Mouse (Mus musculus) adipocyte (in vitro differentiated cells): ENCODE measurements around the gene Ubqlnl.
A peak's percentile ranks its signal among the peaks of the same experiment; 100 is the strongest.

ENCODE experiments used
- DNase-seq: peaks from one replicate; pipeline ENCODE4 v3.0.0-alpha.2; 2016; ENCODE audit warnings: low spot score

Gene Ubqlnl

DNA sequence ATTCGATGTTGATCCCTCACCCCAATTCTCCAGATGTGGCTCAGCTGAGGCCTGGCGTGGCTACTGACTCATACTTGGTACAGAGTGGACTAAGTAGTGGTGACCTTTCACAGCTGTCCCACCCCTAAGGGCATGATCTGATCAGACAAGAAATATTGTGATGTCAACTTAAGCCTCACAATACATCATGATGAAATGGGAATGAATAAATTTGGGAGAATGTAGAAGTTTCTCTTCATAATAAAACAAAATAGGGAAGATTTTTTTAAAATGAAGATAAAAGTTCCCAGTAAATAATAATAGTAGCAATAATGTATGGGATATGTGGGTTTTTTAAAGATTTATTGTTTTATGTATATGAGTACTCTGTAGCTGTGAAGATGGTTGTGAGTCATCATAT is at the start of gene Ubqlnl:
Gene Ubqlnl (minus strand): TSS at position 101 of the 400 bp plus-strand sequence.
- no peak for DNase-seq

GRCm38 (mm10) chr7:104199822-104200221 is 49.5 kb upstream of the Ubqlnl start:
- DNase-seq = peak; percentile 79

DNA sequence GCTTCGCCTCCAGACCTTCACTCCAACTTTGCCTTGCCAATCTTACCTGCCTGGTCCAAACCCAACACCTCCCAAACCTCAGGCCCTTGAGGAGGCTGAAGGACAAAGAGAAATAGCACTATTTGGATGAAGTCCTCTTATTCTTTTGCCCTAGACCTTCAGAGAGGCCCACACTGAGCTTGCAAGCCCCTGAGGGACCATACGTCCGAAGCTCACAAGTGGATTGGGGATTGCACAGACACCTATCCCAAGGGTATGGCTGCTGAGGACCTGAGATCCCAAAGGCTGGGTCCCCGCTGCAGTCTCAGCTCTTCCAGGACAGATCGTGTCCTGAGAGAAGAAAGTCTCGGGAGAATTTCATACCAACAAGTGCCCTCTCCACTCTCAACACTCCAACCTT is 45.5 kb upstream of the Ubqlnl start, which contains the start of gene Olfr649:
Gene Olfr649 (minus strand): TSS at position 101 of the 400 bp plus-strand sequence.
- no peak for DNase-seq

- DNase-seq = no peak
Measured at GRCm38 (mm10) chr7:104191275-104191674, 40.9 kb upstream of the Ubqlnl start.

DNA sequence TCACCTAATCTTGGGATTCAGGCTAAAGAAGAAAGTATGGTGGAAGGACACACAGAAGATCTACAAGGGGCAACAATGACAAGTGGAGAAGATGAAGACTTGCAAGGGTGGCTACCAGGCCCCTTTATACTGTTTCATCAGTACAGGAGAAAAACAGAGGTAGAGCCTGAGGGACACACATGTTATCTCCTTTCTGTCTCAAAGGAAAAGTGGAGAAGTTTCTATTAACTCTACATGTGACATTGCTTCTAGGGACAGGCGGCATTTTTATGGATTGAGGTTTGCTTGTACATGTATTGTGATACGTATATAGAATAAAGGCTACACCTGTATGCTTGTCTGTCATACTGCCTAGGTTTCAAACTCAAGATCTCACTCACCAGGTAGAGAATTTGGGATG is 32.9 kb upstream of the Ubqlnl start, which contains the start of gene Olfr648:
Gene Olfr648 (minus strand): TSS at position 101 of the 400 bp plus-strand sequence.
- DNase-seq = no peak

DNA sequence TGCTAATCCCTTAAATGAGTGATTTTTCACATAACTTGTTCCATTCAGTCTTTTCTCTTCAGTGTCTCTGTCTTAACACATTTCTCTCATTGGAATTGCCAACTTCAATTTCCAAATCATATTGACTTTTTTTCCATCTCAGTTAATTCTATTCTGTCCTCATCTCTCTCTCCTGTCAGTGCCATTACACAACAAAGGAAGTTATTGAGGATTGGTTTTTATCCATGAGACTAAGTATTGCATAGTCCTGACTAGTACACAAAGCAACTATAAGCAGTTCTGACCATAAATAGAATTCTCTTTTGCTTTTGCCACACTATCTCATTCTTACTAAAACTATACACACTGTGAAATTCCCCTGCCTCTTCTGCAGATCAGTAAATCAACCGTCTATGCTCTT is 28.7 kb upstream of the Ubqlnl start:
- DNase-seq = no peak

- DNase-seq = no peak
Measured at GRCm38 (mm10) chr7:104178422-104179054, 28.2 kb upstream of the Ubqlnl start.

- DNase-seq = no peak
Measured at GRCm38 (mm10) chr7:104175085-104175484, 24.7 kb upstream of the Ubqlnl start.

DNA sequence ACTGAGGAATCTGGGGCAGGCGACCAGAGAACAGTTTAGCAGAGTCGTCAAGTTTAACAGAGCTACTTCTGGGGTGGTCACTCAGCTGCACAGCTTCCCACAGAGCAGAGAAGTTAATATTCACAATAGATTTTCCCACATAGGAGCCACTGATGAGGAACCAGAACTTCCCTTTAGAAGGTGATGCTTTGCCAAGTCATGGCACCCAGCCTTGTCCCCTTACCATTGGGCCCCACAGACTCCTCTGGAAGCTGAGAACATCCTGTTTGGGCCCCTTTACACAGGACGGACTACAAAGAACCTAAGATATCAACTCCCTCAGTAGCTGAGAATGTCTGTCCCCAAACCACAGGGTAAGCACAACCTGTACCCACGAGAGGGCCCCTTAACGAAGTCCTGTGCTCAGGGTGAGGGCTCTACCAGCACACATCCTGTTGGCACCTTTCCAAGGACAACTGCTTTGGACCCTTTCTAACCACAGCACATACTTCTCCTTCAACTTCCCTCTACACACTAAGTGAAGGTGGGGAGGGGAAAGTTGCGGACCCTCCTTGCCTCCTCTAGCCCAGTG is 19.4 kb upstream of the Ubqlnl start:
- DNase-seq = no peak

GRCm38 (mm10) chr7:104167105-104167504 is 16.7 kb upstream of the Ubqlnl start:
- DNase-seq = no peak

- no peak for DNase-seq
Measured at GRCm38 (mm10) chr7:104143179-104143578, 7.2 kb downstream of the Ubqlnl start, which contains the start of gene Ubqln3. Gene Ubqln3 (minus strand): TSS chr7:104143279.

DNA sequence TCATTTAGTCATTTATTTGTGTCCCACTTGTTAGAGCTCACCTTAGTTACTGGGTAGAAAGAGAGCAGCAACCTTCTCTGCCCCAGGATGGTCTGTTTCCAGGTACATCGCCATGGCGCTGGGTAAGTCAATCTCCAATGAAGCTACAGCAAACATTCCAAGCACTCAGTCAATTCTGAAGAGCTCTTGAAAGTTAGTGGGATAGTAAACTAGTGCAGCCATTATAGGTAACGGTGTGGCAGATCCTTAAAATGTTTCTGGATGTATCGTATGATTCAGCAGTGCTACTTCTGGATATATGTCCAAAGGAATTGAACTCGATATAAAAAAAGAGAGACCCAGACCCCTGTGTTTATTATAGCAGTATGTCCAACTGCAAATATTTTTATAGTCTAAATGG is 13.1 kb downstream of the Ubqlnl start, which contains the start of gene Olfr643:
Gene Olfr643 (minus strand): TSS at position 101 of the 400 bp plus-strand sequence.
- no peak for DNase-seq

DNA sequence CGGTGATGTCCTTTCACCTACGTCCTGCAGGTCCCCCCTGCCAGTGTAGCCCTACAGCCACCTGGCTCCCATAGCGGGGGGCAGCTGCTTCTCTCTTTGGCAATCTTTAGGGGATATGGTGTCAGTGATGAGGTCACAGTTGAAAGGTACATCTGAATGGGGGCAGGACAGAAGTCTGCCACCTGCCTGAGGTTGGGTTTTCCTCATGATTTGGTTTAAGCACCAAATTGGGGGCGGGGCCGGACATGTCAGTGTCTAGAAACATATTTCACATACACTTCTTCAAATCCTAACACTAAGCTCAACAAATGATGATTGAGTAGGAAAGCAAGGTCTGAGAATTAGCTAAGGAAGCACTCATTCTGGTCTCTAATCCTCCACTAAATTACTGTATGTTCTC is 20.6 kb downstream of the Ubqlnl start, which contains the start of gene Ubqln5:
Gene Ubqln5 (minus strand): TSS at position 101 of the 400 bp plus-strand sequence.
- DNase-seq = no peak

DNA sequence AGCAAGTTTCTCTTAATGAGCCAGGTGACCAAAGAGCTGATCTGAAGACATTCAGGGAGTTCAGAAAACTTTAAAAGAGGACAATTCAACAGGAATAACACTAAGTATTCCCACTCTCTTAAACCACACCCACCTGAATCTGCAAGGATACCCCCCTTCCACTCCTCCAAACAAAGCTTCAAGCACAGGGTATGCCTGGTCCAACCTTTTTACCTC is 45.7 kb downstream of the Ubqlnl start, which contains the start of gene Olfr646:
Gene Olfr646 (plus strand): TSS at position 117 of the 216 bp plus-strand sequence.
- DNase-seq = no peak

GRCm38 (mm10) chr7:104103913-104104756 is 46.2 kb downstream of the Ubqlnl start:
- no peak for DNase-seq
